Mouse (Mus musculus) midbrain, embryonic 11.5 days (tissue): Measurements from ENCODE around the gene Pdpr. TPM values are rescaled to one million over a fixed set of nuclear protein-coding genes. Genes with fewer than 3 reads are reported as not detected.

Experiments used
- ATAC-seq: fragments of 200-750 bp; cut with Nextera tagmentation; 2 replicates; pipeline ENCODE4 v1.8.0; 2017; ENCODE audit warnings: moderate TSS enrichment, moderate library complexity; ENCODE audit not compliant: low FRiP score
- DNase-seq: peaks from one replicate; pipeline ENCODE4 v3.0.0; 2015; ENCODE audit warnings: low spot score; ENCODE audit errors: missing footprints
- H3K27ac ChIP-seq: fragments of 300-500 bp; sonication (generic); 2 replicates; pipeline ENCODE4 v1.5.1; 2014; ENCODE audit warnings: low read depth, low read length
- H3K27me3 ChIP-seq: fragments of 300-500 bp; sonication (generic); 2 replicates; pipeline ENCODE4 v1.6.1; 2014; ENCODE audit warnings: mild to moderate bottlenecking, low read length, moderate library complexity, mixed read lengths; ENCODE audit not compliant: control insufficient read depth, insufficient read depth
- H3K36me3 ChIP-seq: fragments of 300-500 bp; sonication (generic); 2 replicates; pipeline ENCODE4 v1.6.1; 2014; ENCODE audit warnings: mild to moderate bottlenecking, low read length, moderate library complexity, mixed read lengths; ENCODE audit not compliant: control insufficient read depth, insufficient read depth
- H3K4me1 ChIP-seq: fragments of 300-500 bp; sonication (generic); 2 replicates; pipeline ENCODE4 v1.6.1; 2014; ENCODE audit warnings: low read length; ENCODE audit not compliant: control insufficient read depth, insufficient read depth
- H3K4me2 ChIP-seq: fragments of 300-500 bp; sonication (generic); 2 replicates; pipeline ENCODE4 v1.6.1; 2014; ENCODE audit warnings: mild to moderate bottlenecking, moderate library complexity
- H3K4me3 ChIP-seq: fragments of 300-500 bp; sonication (generic); 2 replicates; pipeline ENCODE4 v1.5.1; 2014; ENCODE audit warnings: low read depth, low read length
- H3K9ac ChIP-seq: fragments of 300-500 bp; sonication (generic); 2 replicates; pipeline ENCODE4 v1.6.1; 2014; ENCODE audit warnings: low read length
- H3K9me3 ChIP-seq: fragments of 300-500 bp; sonication (generic); 2 replicates; pipeline ENCODE4 v1.6.1; 2016; ENCODE audit warnings: low read length; ENCODE audit not compliant: control insufficient read depth
- WGBS: fragments of 180-500 bp; shearing (Covaris S2); extraction: QIAGEN DNeasy Blood & Tissue Kit; methylation state at CpG from one replicate; pipeline ENCODE4 v1.1.7; 2014; 5-methylcytosine and 5-hydroxymethylcytosine counted together
- polyA plus RNA-seq: library from polyadenylated mRNA; unstranded; fragments of >200 nt; fragmentation: Nextera tagmentation; extraction: Ambion mirVana; gene quantifications from 2 replicates; pipeline ENCODE4 v1.2.1, GENCODE M21; 2014

Gene Pdpr
- 5.0 and 7.1 TPM in 2 replicates for polyA plus RNA-seq

GRCm38 (mm10) chr8:111093865-111094718, at the start of gene Pdpr:
Gene Pdpr (plus strand): TSS chr8:111094630.
- ATAC-seq (peak; percentile 94), DNase-seq (peak; percentile 99)
- H3K4me3 ChIP-seq = peak within 1 kb of the TSS; percentile 59
- peak within 1 kb of the TSS; percentile 67 for H3K9ac ChIP-seq
- H3K27ac ChIP-seq = no peak within 1 kb of the TSS
- WGBS = 6% methylated on average over 64 of the region's 72 CpGs
- H3K27me3 ChIP-seq = no peaks in the 10 kb centered on the region
- H3K4me2 ChIP-seq = peak within 1 kb of the TSS; percentile 79
- no peaks in the 10 kb centered on the region for H3K36me3 ChIP-seq
- no peaks in the 10 kb centered on the region for H3K9me3 ChIP-seq
- peaks cover 4% of the 10 kb centered on the region for H3K4me1 ChIP-seq

DNA sequence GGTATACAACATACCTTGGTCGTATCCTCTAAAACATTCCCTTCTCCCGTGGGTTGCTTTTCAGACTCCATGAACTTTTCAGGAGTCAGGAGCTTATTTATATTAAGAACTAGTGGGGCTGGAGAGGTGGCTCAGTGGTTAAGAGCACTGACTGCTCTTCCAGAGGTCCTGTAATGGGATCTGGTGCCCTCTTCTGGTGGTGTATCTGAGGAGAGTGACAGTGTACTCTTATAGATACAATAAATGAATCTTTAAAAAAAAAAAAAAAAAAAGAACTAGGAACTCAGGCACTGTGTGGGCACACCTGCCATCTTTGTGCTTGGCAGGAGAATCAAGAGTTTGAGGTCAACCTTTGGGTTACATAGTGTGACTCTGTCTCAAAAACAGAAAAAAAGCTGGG, 45.7 kb upstream of the Pdpr start:
- H3K4me2 ChIP-seq = no peak overlapping the region
- H3K9ac ChIP-seq = no peak overlapping the region
- no peak for DNase-seq
- H3K27me3 ChIP-seq = no peaks in the 10 kb centered on the region
- no peak overlapping the region for H3K4me3 ChIP-seq
- H3K36me3 ChIP-seq = peaks cover 59% of the 10 kb centered on the region
- no peaks in the 10 kb centered on the region for H3K9me3 ChIP-seq
- ATAC-seq = no peak
- 94% methylated on average over 2 of the region's 2 CpGs for WGBS
- no peaks in the 10 kb centered on the region for H3K4me1 ChIP-seq
- H3K27ac ChIP-seq = no peak overlapping the region

GRCm38 (mm10) chr8:111049106-111049505, 45.3 kb upstream of the Pdpr start:
- 98% methylated on average over 7 of the region's 7 CpGs for WGBS
- Histone ChIP-seq H3K4me2 (no peak overlapping the region), H3K36me3 (peaks cover 62% of the 10 kb centered on the region), H3K9ac (no peak overlapping the region), H3K27me3 (no peaks in the 10 kb centered on the region), H3K4me3 (no peak overlapping the region), H3K27ac (no peak overlapping the region), H3K4me1 (no peaks in the 10 kb centered on the region), H3K9me3 (no peaks in the 10 kb centered on the region)
- DNase-seq (no peak), ATAC-seq (no peak)

DNA sequence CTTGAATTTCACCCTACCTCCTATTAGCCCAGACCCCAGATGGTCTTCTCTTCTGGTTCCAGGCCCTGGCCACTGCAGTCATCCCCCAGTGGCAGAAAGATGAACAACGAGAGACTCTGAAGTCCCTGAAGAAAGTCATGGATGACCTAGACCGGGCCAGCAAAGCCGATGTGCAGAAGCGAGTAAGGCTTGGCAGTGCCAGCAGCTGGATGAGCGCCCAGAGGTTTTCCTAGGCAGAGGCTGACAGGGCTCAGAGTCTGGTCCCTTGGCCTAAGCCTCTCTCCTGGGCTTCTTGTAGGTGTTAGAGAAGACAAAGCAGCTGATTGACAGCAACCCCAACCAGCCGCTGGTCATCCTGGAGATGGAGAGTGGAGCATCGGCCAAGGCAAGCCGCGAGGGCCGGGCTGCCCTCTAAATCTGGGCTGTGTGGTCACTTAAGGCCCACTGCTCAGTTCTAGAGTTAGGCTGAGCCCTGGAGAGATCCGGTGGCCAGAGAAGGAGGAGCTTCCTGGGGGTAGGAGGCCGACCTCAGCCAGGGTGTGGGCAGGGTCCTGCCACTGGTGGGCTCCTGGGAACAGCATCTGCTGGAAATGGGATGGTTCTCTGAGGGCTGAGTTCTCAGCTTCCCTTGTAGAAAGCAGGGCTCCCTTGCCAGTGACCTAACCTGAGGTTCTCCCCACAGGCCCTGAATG, 40.5 kb upstream of the Pdpr start:
- no peak overlapping the region for H3K4me2 ChIP-seq
- no peak overlapping the region for H3K27ac ChIP-seq
- H3K9ac ChIP-seq = no peak overlapping the region
- no peaks in the 10 kb centered on the region for H3K9me3 ChIP-seq
- 95% methylated on average over 12 of the region's 12 CpGs for WGBS
- H3K27me3 ChIP-seq = no peaks in the 10 kb centered on the region
- H3K4me3 ChIP-seq = no peak overlapping the region
- peaks cover 51% of the 10 kb centered on the region for H3K36me3 ChIP-seq
- peaks cover 9% of the 10 kb centered on the region for H3K4me1 ChIP-seq
- no peak for DNase-seq
- no peak for ATAC-seq

DNA sequence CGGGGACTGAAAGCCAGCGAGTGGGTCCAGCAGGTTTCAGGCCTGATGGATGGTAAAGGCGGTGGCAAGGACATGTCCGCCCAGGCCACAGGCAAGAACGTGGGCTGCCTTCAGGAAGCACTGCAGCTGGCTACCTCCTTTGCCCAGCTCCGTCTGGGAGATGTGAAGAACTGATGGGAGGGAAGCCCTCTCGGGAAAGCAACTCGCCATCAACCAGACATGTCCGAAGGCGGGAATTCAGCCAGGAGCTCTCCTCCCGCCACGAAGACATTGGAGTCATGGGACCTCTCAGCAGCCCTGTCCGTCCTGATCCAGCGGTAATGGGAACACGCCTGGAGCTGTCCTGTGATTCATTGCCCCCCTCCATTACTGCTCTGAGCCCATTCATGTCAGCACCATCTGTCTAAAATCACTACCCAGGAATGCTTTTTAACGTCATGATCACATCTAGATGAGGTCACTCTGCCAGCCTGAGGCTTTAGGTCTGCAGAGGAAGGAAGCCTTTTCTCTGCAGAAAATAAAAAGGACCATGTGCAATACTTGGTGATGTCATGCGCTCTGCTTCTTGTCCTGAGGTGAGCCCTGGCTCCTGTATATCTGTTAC, 39.3 kb upstream of the Pdpr start:
- peaks cover 9% of the 10 kb centered on the region for H3K4me1 ChIP-seq

DNA sequence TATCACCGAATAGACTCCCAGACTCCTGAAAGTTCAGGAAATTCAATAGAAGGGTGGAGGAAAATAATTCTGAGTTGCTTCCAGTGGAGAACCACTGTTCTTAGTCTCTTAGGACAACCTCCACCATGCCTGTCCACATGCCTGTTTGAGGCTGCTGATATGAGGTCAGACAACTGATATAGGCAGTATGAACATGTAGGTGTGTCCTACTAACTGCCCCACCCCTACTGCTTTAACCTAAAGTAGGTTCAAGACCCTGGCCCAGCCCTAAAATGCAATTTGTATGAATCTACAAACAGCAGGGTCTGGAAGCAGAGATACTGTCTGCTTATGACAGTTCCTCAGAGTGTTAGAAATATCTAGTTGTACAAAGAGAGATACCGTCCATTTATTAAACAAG, 38.8 kb upstream of the Pdpr start:
- peaks cover 35% of the 10 kb centered on the region for H3K36me3 ChIP-seq
- peak overlapping the region; percentile 100; the same call in 1 of the 2 replicates for H3K4me3 ChIP-seq

More for the DNA sequence above, 39.3 kb upstream of the Pdpr start:
- Histone ChIP-seq H3K9ac (no peak overlapping the region), H3K36me3 (peaks cover 40% of the 10 kb centered on the region), H3K4me3 (no peak overlapping the region), H3K4me2 (no peak overlapping the region), H3K27me3 (no peaks in the 10 kb centered on the region), H3K9me3 (no peaks in the 10 kb centered on the region), H3K27ac (no peak overlapping the region)
- 92% methylated on average over 17 of the region's 17 CpGs for WGBS
- ATAC-seq = no peak
- no peak for DNase-seq

GRCm38 (mm10) chr8:111056158-111056663, 38.2 kb upstream of the Pdpr start, which contains the start of gene Exosc6:
Gene Exosc6 (plus strand): TSS chr8:111056339.
- WGBS = under 1% methylated on average over 62 of the region's 68 CpGs
- peaks cover 31% of the 10 kb centered on the region for H3K36me3 ChIP-seq
- peak within 1 kb of the TSS; percentile 99 for H3K4me2 ChIP-seq
- no peaks in the 10 kb centered on the region for H3K9me3 ChIP-seq
- H3K27me3 ChIP-seq = no peaks in the 10 kb centered on the region
- peak within 1 kb of the TSS; percentile 20; the same call in 1 of the 2 replicates for H3K27ac ChIP-seq
- peak within 1 kb of the TSS; percentile 100 for H3K4me3 ChIP-seq
- ATAC-seq (peak; percentile 93), DNase-seq (peak; percentile 98)
- peak within 1 kb of the TSS; percentile 90 for H3K9ac ChIP-seq
- H3K4me1 ChIP-seq = peaks cover 11% of the 10 kb centered on the region

More for the DNA sequence above, 38.8 kb upstream of the Pdpr start:
- H3K9ac ChIP-seq = no peak overlapping the region
- 71% methylated on average over 2 of the region's 2 CpGs for WGBS
- H3K4me2 ChIP-seq = no peak overlapping the region
- no peaks in the 10 kb centered on the region for H3K27me3 ChIP-seq
- DNase-seq = no peak
- H3K27ac ChIP-seq = no peak overlapping the region
- ATAC-seq = peak; percentile 34; the same call in 1 of the 2 replicates
- no peaks in the 10 kb centered on the region for H3K9me3 ChIP-seq
- peaks cover 9% of the 10 kb centered on the region for H3K4me1 ChIP-seq

DNA sequence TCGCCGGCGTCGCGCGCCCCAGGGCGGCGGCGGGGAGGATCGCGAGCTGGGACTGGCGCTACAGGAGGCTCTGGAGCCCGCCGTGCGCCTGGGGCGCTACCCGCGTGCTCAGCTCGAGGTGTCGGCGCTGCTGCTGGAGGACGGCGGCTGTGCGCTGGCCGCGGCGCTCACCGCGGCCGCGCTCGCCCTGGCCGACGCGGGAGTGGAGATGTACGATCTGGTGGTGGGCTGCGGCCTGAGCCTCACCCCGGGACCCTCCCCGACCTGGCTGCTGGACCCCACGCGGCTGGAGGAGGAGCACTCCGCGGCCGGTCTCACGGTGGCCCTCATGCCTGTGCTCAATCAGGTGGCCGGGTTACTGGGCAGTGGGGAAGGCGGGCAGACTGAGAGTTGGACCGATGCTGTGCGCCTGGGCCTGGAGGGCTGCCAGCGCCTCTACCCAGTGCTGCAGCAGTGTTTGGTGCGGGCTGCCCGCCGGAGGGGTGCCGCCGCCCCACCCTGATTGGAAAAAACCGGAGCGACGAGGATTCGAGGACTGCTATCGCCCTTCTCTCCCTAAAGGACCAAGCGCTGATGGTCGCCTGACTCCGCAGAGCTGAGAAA, 37.6 kb upstream of the Pdpr start:
- peaks cover 12% of the 10 kb centered on the region for H3K4me1 ChIP-seq
- no peaks in the 10 kb centered on the region for H3K27me3 ChIP-seq
- peak overlapping the region; percentile 20; the same call in 1 of the 2 replicates for H3K27ac ChIP-seq
- H3K36me3 ChIP-seq = peaks cover 31% of the 10 kb centered on the region
- H3K9ac ChIP-seq = peak overlapping the region; percentile 90
- WGBS = 1% methylated on average over 60 of the region's 63 CpGs
- H3K4me2 ChIP-seq = peak overlapping the region; percentile 99
- no peaks in the 10 kb centered on the region for H3K9me3 ChIP-seq
- DNase-seq = peak; percentile 88
- H3K4me3 ChIP-seq = peak overlapping the region; percentile 100
- ATAC-seq = peak; percentile 57
